In the genomic region with DNA sequence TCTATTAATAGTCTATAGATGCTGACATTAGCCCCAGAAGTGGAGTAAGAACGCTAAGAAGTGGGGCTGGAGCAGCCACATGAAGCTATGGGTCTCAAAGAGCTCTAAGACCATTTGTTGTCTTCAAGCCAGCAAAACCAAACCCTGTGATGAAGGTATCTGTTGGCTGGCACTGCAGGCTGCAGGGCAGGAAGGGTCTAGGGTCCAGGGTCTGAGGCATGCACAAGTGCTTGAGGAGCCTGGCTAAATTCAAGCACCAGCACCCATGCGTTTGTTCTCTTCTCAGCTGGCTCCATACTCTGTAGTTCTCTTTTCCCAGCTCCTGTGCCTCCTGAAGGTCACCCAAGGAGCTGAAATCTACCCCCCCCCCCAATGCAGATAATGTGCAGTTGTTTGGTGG, we compare ENCODE assay signal across 8 mouse cellular contexts. TPM values are rescaled to one million over a fixed set of nuclear protein-coding genes. Genes with fewer than 3 reads are reported as not detected.
A peak's percentile ranks its signal among the peaks of the same experiment; 100 is the strongest.
DNase-seq lines count a peak whose midpoint lies in the region; ATAC-seq and TF ChIP-seq lines count a peak whose summit lies in the region.

No protein-coding gene starts in this region.

- peaks cover 13% of the 10 kb centered on the region for H3K4me1 ChIP-seq in hindbrain, embryonic 12.5 days
- H3K4me1 ChIP-seq in hindbrain, embryonic 16.5 days (ENCODE audit: control insufficient read depth, insufficient read depth, low read depth, low read length) = peaks cover 12% of the 10 kb centered on the region
- peaks cover 28 to 45% of the 10 kb centered on the region in 2 experiments for H3K4me1 ChIP-seq in MEL (ENCODE audit: control insufficient read depth in 1 of 2, insufficient read depth in 2 of 2, low read length in 2 of 2)
- H3K4me1 ChIP-seq in embryonic fibroblast, embryonic 13.5 days (ENCODE audit: control insufficient read depth, insufficient read depth, low read length) = peaks cover 7% of the 10 kb centered on the region; the same call in 1 of the 2 replicates
- H3K4me1 ChIP-seq in liver, embryonic 14.5 days (replicated peaks; ENCODE audit: control insufficient read depth in 2 of 2, insufficient read depth in 2 of 2, low read length in 1 of 2) = peaks cover 29 to 31% of the 10 kb centered on the region in 2 experiments

- 71% methylated on average over 2 of the region's 2 CpGs for WGBS in hindbrain, embryonic 12.5 days
- WGBS in hindbrain, embryonic 16.5 days = 68% methylated on average over 2 of the region's 2 CpGs
- WGBS in liver, embryonic 14.5 days (ENCODE audit: insufficient replicate concordance) = 50% methylated on average over 2 of the region's 2 CpGs

- TF ChIP-seq POLR2A in MEL (IDR thresholded peaks at IDR 0.05; ENCODE audit: control insufficient read depth in 1 of 2, insufficient read depth in 1 of 2, low read depth in 1 of 2, low read length in 2 of 2, poor library complexity in 1 of 2) = no peak
- no peak for TF ChIP-seq POLR2A in embryonic fibroblast, embryonic 13.5 days (IDR thresholded peaks at IDR 0.05; ENCODE audit: low read depth, low read length)

- no peaks in the 10 kb centered on the region for H3K27me3 ChIP-seq in hindbrain, embryonic 12.5 days
- H3K27me3 ChIP-seq in hindbrain, embryonic 16.5 days (replicated peaks; ENCODE audit: control insufficient read depth, insufficient read depth, low read length) = no peaks in the 10 kb centered on the region
- no peaks in the 10 kb centered on the region for H3K27me3 ChIP-seq in MEL (ENCODE audit: control insufficient read depth in 1 of 2, insufficient read depth in 2 of 2, low read length in 2 of 2)
- H3K27me3 ChIP-seq in liver, embryonic 14.5 days (ENCODE audit: control insufficient read depth, insufficient read depth, low read length) = no peaks in the 10 kb centered on the region

- H3K79me2 ChIP-seq in MEL (ENCODE audit: control insufficient read depth, insufficient read depth, low read length, poor library complexity) = peaks cover 17% of the 10 kb centered on the region

- no peak for TF ChIP-seq EP300 in MEL (IDR thresholded peaks at IDR 0.05; ENCODE audit: low read depth in 1 of 2, low read length in 2 of 2)
- TF ChIP-seq EP300 in liver, embryonic 14.5 days (IDR thresholded peaks at IDR 0.05; ENCODE audit: low read depth) = no peak

- H3K9me3 ChIP-seq in hindbrain, embryonic 12.5 days (replicated peaks) = no peaks in the 10 kb centered on the region
- no peaks in the 10 kb centered on the region for H3K9me3 ChIP-seq in hindbrain, embryonic 16.5 days (ENCODE audit: control insufficient read depth, low read length)
- no peaks in the 10 kb centered on the region for H3K9me3 ChIP-seq in MEL (replicated peaks; ENCODE audit: insufficient read depth, low read length)
- no peaks in the 10 kb centered on the region for H3K9me3 ChIP-seq in liver, embryonic 14.5 days (ENCODE audit: control insufficient read depth, low read length)

- H3K27ac ChIP-seq in hindbrain, embryonic 12.5 days = peak overlapping the region; percentile 78
- no peak overlapping the region; the same call in 1 of the 2 replicates for H3K27ac ChIP-seq in hindbrain, embryonic 16.5 days (ENCODE audit: low read depth, low read length)
- peak overlapping the region; percentile 66 for H3K27ac ChIP-seq in MEL (ENCODE audit: control insufficient read depth, low read depth, low read length)
- H3K27ac ChIP-seq in embryonic fibroblast, embryonic 13.5 days (ENCODE audit: insufficient read depth, low read length) = 0 out of 2 replicates have a peak overlapping the region, but pooled peaks have one; percentile 31
- peak overlapping the region; percentile 40; the same call in 1 of the 2 replicates for H3K27ac ChIP-seq in liver, embryonic 14.5 days

- peaks cover 42% of the 10 kb centered on the region for H3K36me3 ChIP-seq in hindbrain, embryonic 12.5 days
- peaks cover 12% of the 10 kb centered on the region for H3K36me3 ChIP-seq in hindbrain, embryonic 16.5 days (ENCODE audit: control insufficient read depth, insufficient read depth, low read length)
- H3K36me3 ChIP-seq in MEL (ENCODE audit: control insufficient read depth in 1 of 2, insufficient read depth in 2 of 2, low read length in 2 of 2) = peaks cover 11 to 38% of the 10 kb centered on the region in 2 experiments
- peaks cover 22% of the 10 kb centered on the region for H3K36me3 ChIP-seq in liver, embryonic 14.5 days (replicated peaks; ENCODE audit: control insufficient read depth, insufficient read depth, low read depth)

- no peak for ATAC-seq in hindbrain, embryonic 12.5 days (ENCODE audit: low FRiP score)
- no peak for ATAC-seq in hindbrain, embryonic 16.5 days
- no peak for ATAC-seq in liver, embryonic 14.5 days (ENCODE audit: insufficient read depth)

- no peak overlapping the region for H3K4me2 ChIP-seq in hindbrain, embryonic 12.5 days (replicated peaks)
- no peak overlapping the region; the same call in 1 of the 2 replicates for H3K4me2 ChIP-seq in hindbrain, embryonic 16.5 days (ENCODE audit: low read length)
- peak overlapping the region; percentile 77 for H3K4me2 ChIP-seq in liver, embryonic 14.5 days (ENCODE audit: low read depth)

- H3K4me3 ChIP-seq in hindbrain, embryonic 12.5 days = no peak overlapping the region
- H3K4me3 ChIP-seq in hindbrain, embryonic 16.5 days (ENCODE audit: low read length) = no peak overlapping the region
- H3K4me3 ChIP-seq in MEL (ENCODE audit: control insufficient read depth in 1 of 2, insufficient read depth in 1 of 2, low read depth in 2 of 2, low read length in 2 of 2) = no peak overlapping the region
- H3K4me3 ChIP-seq in embryonic fibroblast, embryonic 13.5 days (ENCODE audit: insufficient read depth, low read length) = no peak overlapping the region
- H3K4me3 ChIP-seq in liver, embryonic 14.5 days (ENCODE audit: insufficient read depth in 1 of 2, low read depth in 2 of 2, low read length in 2 of 2) = no peak overlapping the region; a peak in 1 of 4 replicates

- DNase-seq in MEL (ENCODE audit: low read depth, low spot score) = no peak
- no peak for DNase-seq in liver, embryonic 14.5 days (ENCODE audit: low read depth in 3 of 3, low spot score in 3 of 3)
- DNase-seq in thymus, postnatal 14 days = no peak
- DNase-seq in urinary bladder, postnatal 14 days (ENCODE audit: low spot score) = no peak
- DNase-seq in right cerebral cortex, postnatal 25 days = no peak

- no peak overlapping the region for H3K9ac ChIP-seq in hindbrain, embryonic 12.5 days
- H3K9ac ChIP-seq in hindbrain, embryonic 16.5 days (ENCODE audit: low read depth, low read length) = no peak overlapping the region
- H3K9ac ChIP-seq in MEL (ENCODE audit: control insufficient read depth, low read depth, low read length, poor library complexity, severe bottlenecking) = peak overlapping the region; percentile 18; the same call in 1 of the 2 replicates
- no peak overlapping the region; the same call in 1 of the 2 replicates for H3K9ac ChIP-seq in liver, embryonic 14.5 days (replicated peaks)

- no peak for TF ChIP-seq RAD21 in MEL (IDR thresholded peaks at IDR 0.05; ENCODE audit: low read depth, low read length)

- TF ChIP-seq CTCF in MEL (IDR thresholded peaks at IDR 0.05 in 2 of 3, conservative IDR thresholded peaks at IDR 0.05 in 1 of 3; ENCODE audit: control insufficient read depth in 1 of 3, insufficient read depth in 1 of 3, low read depth in 2 of 3, low read length in 3 of 3, poor library complexity in 1 of 3, severe bottlenecking in 1 of 3) = no peak
- TF ChIP-seq CTCF in embryonic fibroblast, embryonic 13.5 days (IDR thresholded peaks at IDR 0.05; ENCODE audit: borderline replicate concordance, insufficient read depth, low read length) = no peak
- no peak for TF ChIP-seq CTCF in liver, embryonic 14.5 days (IDR thresholded peaks at IDR 0.05; ENCODE audit: low read depth)

RNA-seq across cellular contexts. Expression of a gene that starts 0.7 kb away (rescaled TPM):
- 27.2 and 28.2 TPM in 2 replicates for polyA plus RNA-seq in hindbrain, embryonic 12.5 days (2016; fragmentation: Nextera tagmentation; extraction: Ambion mirVana)
- 16.7 and 20.8 TPM in 2 replicates for polyA plus RNA-seq in hindbrain, embryonic 16.5 days (2015; fragmentation: Nextera tagmentation; extraction: Ambion mirVana)
- total RNA-seq in MEL (2012; rRNA removed) = 34.4 and 39.5 TPM in 2 replicates
- polyA plus RNA-seq in MEL (2012; ENCODE audit: insufficient read depth in 1 of 2, insufficient read length in 2 of 2, low read depth in 1 of 2, low replicate concordance in 2 of 2, missing spikeins in 1 of 2) = 10 to 100 TPM; 37.1 to 54.0 TPM
- 27.3 and 32.0 TPM in 2 replicates for polyA plus RNA-seq in embryonic fibroblast, embryonic 13.5 days (2011; ENCODE audit: insufficient read length, low read depth, missing spikeins)
- 22.8 and 22.9 TPM in 2 replicates for polyA plus RNA-seq in liver, embryonic 14.5 days (2012; rRNA removed)
- polyA plus RNA-seq in liver, embryonic 14.5 days (2014; fragmentation: Nextera tagmentation; extraction: Ambion mirVana) = 13.2 and 15.9 TPM in 2 replicates

RNA-seq across cellular contexts. Expression of a gene that starts 27.7 kb away (rescaled TPM):
- polyA plus RNA-seq in hindbrain, embryonic 12.5 days (2016; fragmentation: Nextera tagmentation; extraction: Ambion mirVana) = 53.8 and 60.1 TPM in 2 replicates
- polyA plus RNA-seq in hindbrain, embryonic 16.5 days (2015; fragmentation: Nextera tagmentation; extraction: Ambion mirVana) = 36.1 and 42.2 TPM in 2 replicates
- total RNA-seq in MEL (2012; rRNA removed) = 14.2 and 16.5 TPM in 2 replicates
- 10 to 100 TPM in 1 of 2 experiments, not detected in 1; 35.5 TPM for polyA plus RNA-seq in MEL (2012; ENCODE audit: insufficient read depth in 1 of 2, insufficient read length in 2 of 2, low read depth in 1 of 2, low replicate concordance in 2 of 2, missing spikeins in 1 of 2)
- 125 and 130 TPM in 2 replicates for polyA plus RNA-seq in embryonic fibroblast, embryonic 13.5 days (2011; ENCODE audit: insufficient read length, low read depth, missing spikeins)
- 16.8 and 20.8 TPM in 2 replicates for polyA plus RNA-seq in liver, embryonic 14.5 days (2012; rRNA removed)
- 3.1 and 4.0 TPM in 2 replicates for polyA plus RNA-seq in liver, embryonic 14.5 days (2014; fragmentation: Nextera tagmentation; extraction: Ambion mirVana)

RNA-seq across cellular contexts. Expression of a gene that starts 32.2 kb away (rescaled TPM):
- polyA plus RNA-seq in hindbrain, embryonic 12.5 days (2016; fragmentation: Nextera tagmentation; extraction: Ambion mirVana) = 213 and 215 TPM in 2 replicates
- polyA plus RNA-seq in hindbrain, embryonic 16.5 days (2015; fragmentation: Nextera tagmentation; extraction: Ambion mirVana) = 148 and 163 TPM in 2 replicates
- 154 and 164 TPM in 2 replicates for total RNA-seq in MEL (2012; rRNA removed)
- polyA plus RNA-seq in MEL (2012; ENCODE audit: insufficient read depth in 1 of 2, insufficient read length in 2 of 2, low read depth in 1 of 2, low replicate concordance in 2 of 2, missing spikeins in 1 of 2) = 100 to 1,000 TPM in 1 of 2 experiments, not detected in 1; 136 TPM
- polyA plus RNA-seq in embryonic fibroblast, embryonic 13.5 days (2011; ENCODE audit: insufficient read length, low read depth, missing spikeins) = 99.8 and 109 TPM in 2 replicates
- 49.6 and 58.8 TPM in 2 replicates for polyA plus RNA-seq in liver, embryonic 14.5 days (2012; rRNA removed)
- 127 and 138 TPM in 2 replicates for polyA plus RNA-seq in liver, embryonic 14.5 days (2014; fragmentation: Nextera tagmentation; extraction: Ambion mirVana)

RNA-seq across cellular contexts. Expression of a gene that starts 40.3 kb away (rescaled TPM):
- 32.0 and 33.4 TPM in 2 replicates for polyA plus RNA-seq in hindbrain, embryonic 12.5 days (2016; fragmentation: Nextera tagmentation; extraction: Ambion mirVana)
- polyA plus RNA-seq in hindbrain, embryonic 16.5 days (2015; fragmentation: Nextera tagmentation; extraction: Ambion mirVana) = 29.1 and 30.1 TPM in 2 replicates
- total RNA-seq in MEL (2012; rRNA removed) = 0.49 and 0.69 TPM in 2 replicates
- polyA plus RNA-seq in MEL (2012; ENCODE audit: insufficient read depth in 1 of 2, insufficient read length in 2 of 2, low read depth in 1 of 2, low replicate concordance in 2 of 2, missing spikeins in 1 of 2) = 1 to 10 TPM in 1 of 2 experiments, not detected in 1; 1.8 TPM
- 14.5 and 24.4 TPM in 2 replicates for polyA plus RNA-seq in embryonic fibroblast, embryonic 13.5 days (2011; ENCODE audit: insufficient read length, low read depth, missing spikeins)
- 2.8 and 3.3 TPM in 2 replicates for polyA plus RNA-seq in liver, embryonic 14.5 days (2012; rRNA removed)
- polyA plus RNA-seq in liver, embryonic 14.5 days (2014; fragmentation: Nextera tagmentation; extraction: Ambion mirVana) = 4.3 and 5.7 TPM in 2 replicates

RNA-seq across cellular contexts. Expression of a gene that starts 58.8 kb away (rescaled TPM):
- 72.8 and 75.5 TPM in 2 replicates for polyA plus RNA-seq in hindbrain, embryonic 12.5 days (2016; fragmentation: Nextera tagmentation; extraction: Ambion mirVana)
- polyA plus RNA-seq in hindbrain, embryonic 16.5 days (2015; fragmentation: Nextera tagmentation; extraction: Ambion mirVana) = 214 and 241 TPM in 2 replicates
- total RNA-seq in MEL (2012; rRNA removed) = 14.1 and 15.6 TPM in 2 replicates
- 10 to 100 TPM in 1 of 2 experiments, not detected in 1; 27.1 TPM for polyA plus RNA-seq in MEL (2012; ENCODE audit: insufficient read depth in 1 of 2, insufficient read length in 2 of 2, low read depth in 1 of 2, low replicate concordance in 2 of 2, missing spikeins in 1 of 2)
- polyA plus RNA-seq in embryonic fibroblast, embryonic 13.5 days (2011; ENCODE audit: insufficient read length, low read depth, missing spikeins) = 105 and 138 TPM in 2 replicates
- 4.5 and 5.4 TPM in 2 replicates for polyA plus RNA-seq in liver, embryonic 14.5 days (2012; rRNA removed)
- polyA plus RNA-seq in liver, embryonic 14.5 days (2014; fragmentation: Nextera tagmentation; extraction: Ambion mirVana) = 3.9 and 7.2 TPM in 2 replicates
